Mouse (Mus musculus): ENCODE data around the gene Ank3. TPM values are rescaled to one million over a fixed set of nuclear protein-coding genes. Genes with fewer than 3 reads are reported as not detected.

Gene Ank3
- total and polyA plus RNA-seq, 3 experiments: 3.2 to 6.7 TPM; not detected in 1

GRCm38 (mm10) chr10:69944845-69945244 is 546.3 kb downstream of the Ank3 start:
- H3K79me2 ChIP-seq (ENCODE audit: control insufficient read depth, insufficient read depth, low read length, poor library complexity): no peaks in the 10 kb centered on the region

DNA sequence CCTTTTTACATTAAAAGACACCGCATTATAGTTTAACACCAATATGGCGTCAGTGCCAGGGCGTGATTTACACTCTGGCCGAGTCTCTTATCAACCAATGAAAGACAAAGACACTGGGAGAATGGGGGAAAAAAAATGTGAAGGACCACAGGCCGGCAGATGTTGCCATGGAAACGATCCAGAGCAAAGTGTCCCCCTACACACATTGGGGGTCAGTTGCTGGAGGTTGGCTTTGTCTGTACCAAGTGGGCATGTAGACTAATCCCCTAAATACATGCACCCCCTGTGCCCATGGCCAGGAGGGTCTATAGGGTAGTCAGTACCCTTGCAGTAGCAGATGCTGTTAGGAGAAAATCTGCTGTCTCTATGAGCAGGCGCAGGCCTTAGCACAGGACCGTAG is 547.3 kb downstream of the Ank3 start:
- no peak overlapping the region for H3K9ac ChIP-seq (ENCODE audit: control insufficient read depth, low read depth, low read length, poor library complexity, severe bottlenecking)
- H3K4me1 ChIP-seq (ENCODE audit: control insufficient read depth in 1 of 2, insufficient read depth in 2 of 2, low read length in 2 of 2): peaks cover 0 to 8% of the 10 kb centered on the region in 2 experiments; a peak in 1 of 4 replicates
- H3K9me3 ChIP-seq (replicated peaks; ENCODE audit: insufficient read depth, low read length): no peaks in the 10 kb centered on the region
- no peak for DNase-seq (ENCODE audit: low read depth, low spot score)
- TF ChIP-seq MYB (IDR thresholded peaks at IDR 0.05; ENCODE audit: low read depth, low read length): no peak
- no peak for TF ChIP-seq ELF1 (IDR thresholded peaks at IDR 0.05; ENCODE audit: low read depth, low read length)
- no peak for TF ChIP-seq SIN3A (IDR thresholded peaks at IDR 0.05; ENCODE audit: low read length)
- no peak for TF ChIP-seq GABPA (IDR thresholded peaks at IDR 0.05; ENCODE audit: low read depth, low read length)
- TF ChIP-seq E2F4 (IDR thresholded peaks at IDR 0.05; ENCODE audit: borderline replicate concordance, low read depth, low read length): no peak
- TF ChIP-seq CTCF (IDR thresholded peaks at IDR 0.05 in 2 of 3, conservative IDR thresholded peaks at IDR 0.05 in 1 of 3; ENCODE audit: control insufficient read depth in 1 of 3, insufficient read depth in 1 of 3, low read depth in 2 of 3, low read length in 3 of 3, poor library complexity in 1 of 3, severe bottlenecking in 1 of 3): no peak
- TF ChIP-seq ETS1 (IDR thresholded peaks at IDR 0.05; ENCODE audit: low read depth, low read length): no peak
- no peak for TF ChIP-seq HCFC1 (IDR thresholded peaks at IDR 0.05; ENCODE audit: low read depth, low read length)
- no peak for TF ChIP-seq KAT2A (conservative IDR thresholded peaks at IDR 0.05; ENCODE audit: low read depth, low read length)
- TF ChIP-seq TBP (IDR thresholded peaks at IDR 0.05; ENCODE audit: low read depth, low read length): no peak
- TF ChIP-seq RAD21 (IDR thresholded peaks at IDR 0.05; ENCODE audit: low read depth, low read length): no peak
- no peak for TF ChIP-seq TCF12 (IDR thresholded peaks at IDR 0.05; ENCODE audit: low read depth, low read length)
- H3K36me3 ChIP-seq (ENCODE audit: control insufficient read depth in 1 of 2, insufficient read depth in 2 of 2, low read length in 2 of 2): no peaks in the 10 kb centered on the region; a peak in 1 of 4 replicates
- no peaks in the 10 kb centered on the region; the same call in 1 of the 2 replicates for H3K79me2 ChIP-seq (ENCODE audit: control insufficient read depth, insufficient read depth, low read length, poor library complexity)
- H3K4me3 ChIP-seq (ENCODE audit: control insufficient read depth in 1 of 2, insufficient read depth in 1 of 2, low read depth in 2 of 2, low read length in 2 of 2): no peak overlapping the region
- no peaks in the 10 kb centered on the region for H3K27me3 ChIP-seq (ENCODE audit: control insufficient read depth in 1 of 2, insufficient read depth in 2 of 2, low read length in 2 of 2)
- no peak overlapping the region for H3K27ac ChIP-seq (ENCODE audit: control insufficient read depth, low read depth, low read length)

More at GRCm38 (mm10) chr10:69944845-69945244, 546.3 kb downstream of the Ank3 start:
- Histone ChIP-seq H3K4me3 (ENCODE audit: control insufficient read depth in 1 of 2, insufficient read depth in 1 of 2, low read depth in 2 of 2, low read length in 2 of 2) (no peak overlapping the region), H3K4me1 (ENCODE audit: control insufficient read depth in 1 of 2, insufficient read depth in 2 of 2, low read length in 2 of 2) (peaks cover 0 to 6% of the 10 kb centered on the region in 2 experiments; a peak in 2 of 4 replicates), H3K9ac (ENCODE audit: control insufficient read depth, low read depth, low read length, poor library complexity, severe bottlenecking) (no peak overlapping the region), H3K36me3 (ENCODE audit: control insufficient read depth in 1 of 2, insufficient read depth in 2 of 2, low read length in 2 of 2) (peaks cover 0 to 2% of the 10 kb centered on the region in 2 experiments; a peak in 1 of 4 replicates), H3K27ac (ENCODE audit: control insufficient read depth, low read depth, low read length) (no peak overlapping the region), H3K27me3 (ENCODE audit: control insufficient read depth in 1 of 2, insufficient read depth in 2 of 2, low read length in 2 of 2) (no peaks in the 10 kb centered on the region), H3K9me3 (replicated peaks; ENCODE audit: insufficient read depth, low read length) (no peaks in the 10 kb centered on the region)
- DNase-seq (ENCODE audit: low read depth, low spot score): no peak
- TF ChIP-seq MYB (IDR thresholded peaks at IDR 0.05; ENCODE audit: low read depth, low read length): no peak
- no peak for TF ChIP-seq ETS1 (IDR thresholded peaks at IDR 0.05; ENCODE audit: low read depth, low read length)
- no peak for TF ChIP-seq ZKSCAN1 (IDR thresholded peaks at IDR 0.05; ENCODE audit: low read depth, low read length)
- no peak for TF ChIP-seq ELF1 (IDR thresholded peaks at IDR 0.05; ENCODE audit: low read depth, low read length)
- TF ChIP-seq CHD2 (IDR thresholded peaks at IDR 0.05; ENCODE audit: low read length): no peak
- TF ChIP-seq CTCF (IDR thresholded peaks at IDR 0.05 in 2 of 3, conservative IDR thresholded peaks at IDR 0.05 in 1 of 3; ENCODE audit: control insufficient read depth in 1 of 3, insufficient read depth in 1 of 3, low read depth in 2 of 3, low read length in 3 of 3, poor library complexity in 1 of 3, severe bottlenecking in 1 of 3): no peak
- no peak for TF ChIP-seq NRF1 (IDR thresholded peaks at IDR 0.05; ENCODE audit: insufficient read depth, low read depth, low read length, poor library complexity, severe bottlenecking)
- no peak for TF ChIP-seq JUND (IDR thresholded peaks at IDR 0.05; ENCODE audit: low read depth, low read length)
- no peak for TF ChIP-seq GABPA (IDR thresholded peaks at IDR 0.05; ENCODE audit: low read depth, low read length)
- TF ChIP-seq MYC (IDR thresholded peaks at IDR 0.05; ENCODE audit: low read depth, low read length): no peak
- no peak for TF ChIP-seq POLR2A (IDR thresholded peaks at IDR 0.05; ENCODE audit: control insufficient read depth in 1 of 2, insufficient read depth in 1 of 2, low read depth in 1 of 2, low read length in 2 of 2, poor library complexity in 1 of 2)
- TF ChIP-seq BHLHE40 (IDR thresholded peaks at IDR 0.05; ENCODE audit: borderline replicate concordance, low read depth, low read length): no peak
- no peak for TF ChIP-seq UBTF (IDR thresholded peaks at IDR 0.05; ENCODE audit: borderline replicate concordance, insufficient read depth, low read depth, low read length)
- no peak for TF ChIP-seq USF2 (IDR thresholded peaks at IDR 0.05; ENCODE audit: borderline replicate concordance in 1 of 2, insufficient read depth in 1 of 2, low read depth in 1 of 2, low read length in 2 of 2)
- no peak for TF ChIP-seq MAFK (IDR thresholded peaks at IDR 0.05; ENCODE audit: borderline replicate concordance, low read depth, low read length)

Measured in MEL (cell line).